Mouse (Mus musculus): ENCODE measurements at regions not wholly inside any gene's neighbourhood (a gene's known extent, or its start where the extent isn't known, plus 50 kb on each side); places are given as distances from the start of the nearest gene placed in this dataset.

- Histone ChIP-seq H3K4me1 (no peaks in the 10 kb centered on the region; the same call in 1 of the 2 replicates), H3K9me3 (no peaks in the 10 kb centered on the region), H3K4me3 (replicated peaks) (no peak overlapping the region), H3K36me3 (replicated peaks; ENCODE audit: low read length) (no peaks in the 10 kb centered on the region), H3K27me3 (replicated peaks) (no peaks in the 10 kb centered on the region)
- TF ChIP-seq GATA1 (IDR thresholded peaks at IDR 0.05; ENCODE audit: borderline replicate concordance, low read length) (no peak), FLI1 (IDR thresholded peaks at IDR 0.05; ENCODE audit: low read length) (no peak)
Observed at GRCm38 (mm10) chr6:22640100-22640499, 235.2 kb upstream of the Ptprz1 start.

- H3K36me3 ChIP-seq (replicated peaks; ENCODE audit: low read length): no peaks in the 10 kb centered on the region
- H3K27me3 ChIP-seq (replicated peaks): no peaks in the 10 kb centered on the region
- H3K4me1 ChIP-seq: no peaks in the 10 kb centered on the region; the same call in 1 of the 2 replicates
- no peak overlapping the region for H3K4me3 ChIP-seq (replicated peaks)
- no peak for TF ChIP-seq GATA1 (IDR thresholded peaks at IDR 0.05; ENCODE audit: borderline replicate concordance, low read length)
- TF ChIP-seq FLI1 (IDR thresholded peaks at IDR 0.05; ENCODE audit: low read length): no peak
- no peaks in the 10 kb centered on the region for H3K9me3 ChIP-seq
Observed at GRCm38 (mm10) chr6:22635141-22635540, 240.2 kb upstream of the Ptprz1 start.

- no peaks in the 10 kb centered on the region for H3K36me3 ChIP-seq (replicated peaks; ENCODE audit: low read length)
- no peaks in the 10 kb centered on the region for H3K27me3 ChIP-seq (replicated peaks)
- no peak for TF ChIP-seq FLI1 (IDR thresholded peaks at IDR 0.05; ENCODE audit: low read length)
- no peak for TF ChIP-seq GATA1 (IDR thresholded peaks at IDR 0.05; ENCODE audit: borderline replicate concordance, low read length)
- no peaks in the 10 kb centered on the region for H3K9me3 ChIP-seq
- no peaks in the 10 kb centered on the region for H3K4me1 ChIP-seq
- H3K4me3 ChIP-seq (replicated peaks): no peak overlapping the region
Observed at GRCm38 (mm10) chr6:22634740-22635139, 240.6 kb upstream of the Ptprz1 start.

- Histone ChIP-seq H3K9me3 (no peaks in the 10 kb centered on the region), H3K4me3 (replicated peaks) (no peak overlapping the region), H3K36me3 (replicated peaks; ENCODE audit: low read length) (no peaks in the 10 kb centered on the region), H3K4me1 (no peaks in the 10 kb centered on the region), H3K27me3 (replicated peaks) (no peaks in the 10 kb centered on the region)
- no peak for TF ChIP-seq GATA1 (IDR thresholded peaks at IDR 0.05; ENCODE audit: borderline replicate concordance, low read length)
- no peak for TF ChIP-seq FLI1 (IDR thresholded peaks at IDR 0.05; ENCODE audit: low read length)
Observed at GRCm38 (mm10) chr6:22591592-22591991, 235.5 kb upstream of the Fam3c start.

- Histone ChIP-seq H3K4me3 (replicated peaks) (no peak overlapping the region), H3K36me3 (replicated peaks; ENCODE audit: low read length) (no peaks in the 10 kb centered on the region), H3K9me3 (peaks cover 4% of the 10 kb centered on the region; the same call in 1 of the 2 replicates), H3K27me3 (replicated peaks) (no peaks in the 10 kb centered on the region), H3K4me1 (no peaks in the 10 kb centered on the region)
- TF ChIP-seq GATA1 (IDR thresholded peaks at IDR 0.05; ENCODE audit: borderline replicate concordance, low read length) (no peak), FLI1 (IDR thresholded peaks at IDR 0.05; ENCODE audit: low read length) (no peak)
Observed at GRCm38 (mm10) chr6:22584851-22585250, 228.8 kb upstream of the Fam3c start.

GRCm38 (mm10) chr6:22572925-22573324, 216.9 kb upstream of the Fam3c start:
- no peaks in the 10 kb centered on the region for H3K36me3 ChIP-seq (replicated peaks; ENCODE audit: low read length)
- TF ChIP-seq GATA1 (IDR thresholded peaks at IDR 0.05; ENCODE audit: borderline replicate concordance, low read length) (no peak), FLI1 (IDR thresholded peaks at IDR 0.05; ENCODE audit: low read length) (no peak)
- no peaks in the 10 kb centered on the region for H3K9me3 ChIP-seq
- H3K4me3 ChIP-seq (replicated peaks): no peak overlapping the region
- H3K4me1 ChIP-seq: no peaks in the 10 kb centered on the region
- H3K27me3 ChIP-seq (replicated peaks): no peaks in the 10 kb centered on the region

GRCm38 (mm10) chr6:22567891-22568290, 211.8 kb upstream of the Fam3c start:
- Histone ChIP-seq H3K4me1 (no peaks in the 10 kb centered on the region), H3K4me3 (replicated peaks) (no peak overlapping the region), H3K27me3 (replicated peaks) (no peaks in the 10 kb centered on the region), H3K36me3 (replicated peaks; ENCODE audit: low read length) (no peaks in the 10 kb centered on the region), H3K9me3 (no peaks in the 10 kb centered on the region)
- TF ChIP-seq GATA1 (IDR thresholded peaks at IDR 0.05; ENCODE audit: borderline replicate concordance, low read length) (no peak), FLI1 (IDR thresholded peaks at IDR 0.05; ENCODE audit: low read length) (no peak)

- no peak for TF ChIP-seq GATA1 (IDR thresholded peaks at IDR 0.05; ENCODE audit: borderline replicate concordance, low read length)
- TF ChIP-seq FLI1 (IDR thresholded peaks at IDR 0.05; ENCODE audit: low read length): no peak
- peaks cover 2% of the 10 kb centered on the region for H3K27me3 ChIP-seq (replicated peaks)
- H3K9me3 ChIP-seq: no peaks in the 10 kb centered on the region
- H3K4me3 ChIP-seq (replicated peaks): no peak overlapping the region
- H3K36me3 ChIP-seq (replicated peaks; ENCODE audit: low read length): no peaks in the 10 kb centered on the region
- no peaks in the 10 kb centered on the region for H3K4me1 ChIP-seq
Observed at GRCm38 (mm10) chr6:22548296-22549245, 192.5 kb upstream of the Fam3c start.

GRCm38 (mm10) chr6:22541603-22542002, 185.6 kb upstream of the Fam3c start:
- no peaks in the 10 kb centered on the region for H3K4me1 ChIP-seq
- TF ChIP-seq FLI1 (IDR thresholded peaks at IDR 0.05; ENCODE audit: low read length) (no peak), GATA1 (IDR thresholded peaks at IDR 0.05; ENCODE audit: borderline replicate concordance, low read length) (no peak)
- H3K4me3 ChIP-seq (replicated peaks): no peak overlapping the region
- H3K27me3 ChIP-seq (replicated peaks): peaks cover 2% of the 10 kb centered on the region
- H3K36me3 ChIP-seq (replicated peaks; ENCODE audit: low read length): no peaks in the 10 kb centered on the region
- H3K9me3 ChIP-seq: no peaks in the 10 kb centered on the region

- Histone ChIP-seq H3K9me3 (no peaks in the 10 kb centered on the region), H3K4me1 (no peaks in the 10 kb centered on the region), H3K36me3 (replicated peaks; ENCODE audit: low read length) (no peaks in the 10 kb centered on the region), H3K27me3 (replicated peaks) (no peaks in the 10 kb centered on the region), H3K4me3 (replicated peaks) (no peak overlapping the region)
- TF ChIP-seq GATA1 (IDR thresholded peaks at IDR 0.05; ENCODE audit: borderline replicate concordance, low read length) (no peak), FLI1 (IDR thresholded peaks at IDR 0.05; ENCODE audit: low read length) (no peak)
Observed at GRCm38 (mm10) chr6:22538254-22538653, 182.2 kb upstream of the Fam3c start.

Data from megakaryocyte, embryonic 14.5 days (primary cell).